Mouse (Mus musculus) limb, embryonic 11.5 days (tissue): Measurements from ENCODE around the gene Stim1. TPM values are rescaled to one million over a fixed set of nuclear protein-coding genes. Genes with fewer than 3 reads are reported as not detected.

Experiments
- ATAC-seq: fragments of 200-750 bp; cut with Nextera tagmentation; 2 replicates; pipeline ENCODE4 v1.8.0; 2017; ENCODE audit warnings: low read depth; ENCODE audit not compliant: insufficient number of reproducible peaks, low FRiP score, low TSS enrichment
- DNase-seq: peaks from one replicate; pipeline ENCODE4 v3.0.0-alpha.2; 2015; ENCODE audit warnings: low spot score
- H3K27ac ChIP-seq: fragments of 300-500 bp; sonication (generic); replicated peaks from 2 replicates; pipeline ENCODE4 v1.5.1; 2014; ENCODE audit warnings: low read depth, mild to moderate bottlenecking, low read length
- H3K27me3 ChIP-seq: fragments of 300-500 bp; sonication (generic); 2 replicates; pipeline ENCODE4 v1.6.1; 2014; ENCODE audit warnings: mild to moderate bottlenecking, low read length, mixed read lengths; ENCODE audit not compliant: control insufficient read depth, insufficient read depth
- H3K36me3 ChIP-seq: fragments of 300-500 bp; sonication (generic); 2 replicates; pipeline ENCODE4 v1.6.1; 2014; ENCODE audit warnings: mild to moderate bottlenecking, low read length, moderate library complexity, mixed read lengths; ENCODE audit not compliant: control insufficient read depth, insufficient read depth
- H3K4me1 ChIP-seq: fragments of 300-500 bp; sonication (generic); 2 replicates; pipeline ENCODE4 v1.6.1; 2014; ENCODE audit warnings: low read length, mixed read lengths; ENCODE audit not compliant: control insufficient read depth, insufficient read depth
- H3K4me2 ChIP-seq: fragments of 300-500 bp; sonication (generic); 2 replicates; pipeline ENCODE4 v1.6.1; 2014; ENCODE audit warnings: low read depth, mild to moderate bottlenecking, moderate library complexity; ENCODE audit not compliant: severe bottlenecking
- H3K4me3 ChIP-seq: fragments of 300-500 bp; sonication (generic); 2 replicates; pipeline ENCODE4 v1.5.1; 2014; ENCODE audit warnings: low read depth, low read length
- H3K9ac ChIP-seq: fragments of 300-500 bp; sonication (generic); 2 replicates; pipeline ENCODE4 v1.6.1; 2014; ENCODE audit warnings: mild to moderate bottlenecking, low read length
- H3K9me3 ChIP-seq: fragments of 300-500 bp; sonication (generic); 2 replicates; pipeline ENCODE4 v1.6.1; 2016; ENCODE audit warnings: low read length; ENCODE audit not compliant: control insufficient read depth
- WGBS: fragments of 180-500 bp; shearing (Covaris S2); extraction: QIAGEN DNeasy Blood & Tissue Kit; methylation state at CpG from one replicate; pipeline ENCODE4 v1.1.7; 2014; 5-methylcytosine and 5-hydroxymethylcytosine counted together
- polyA plus RNA-seq: library from polyadenylated mRNA; unstranded; fragments of >200 nt; fragmentation: Nextera tagmentation; extraction: Ambion mirVana; gene quantifications from 2 replicates; pipeline ENCODE4 v1.2.1, GENCODE M21; 2014

The Stim1 gene
- polyA plus RNA-seq = 14.2 and 15.8 TPM in 2 replicates

DNA sequence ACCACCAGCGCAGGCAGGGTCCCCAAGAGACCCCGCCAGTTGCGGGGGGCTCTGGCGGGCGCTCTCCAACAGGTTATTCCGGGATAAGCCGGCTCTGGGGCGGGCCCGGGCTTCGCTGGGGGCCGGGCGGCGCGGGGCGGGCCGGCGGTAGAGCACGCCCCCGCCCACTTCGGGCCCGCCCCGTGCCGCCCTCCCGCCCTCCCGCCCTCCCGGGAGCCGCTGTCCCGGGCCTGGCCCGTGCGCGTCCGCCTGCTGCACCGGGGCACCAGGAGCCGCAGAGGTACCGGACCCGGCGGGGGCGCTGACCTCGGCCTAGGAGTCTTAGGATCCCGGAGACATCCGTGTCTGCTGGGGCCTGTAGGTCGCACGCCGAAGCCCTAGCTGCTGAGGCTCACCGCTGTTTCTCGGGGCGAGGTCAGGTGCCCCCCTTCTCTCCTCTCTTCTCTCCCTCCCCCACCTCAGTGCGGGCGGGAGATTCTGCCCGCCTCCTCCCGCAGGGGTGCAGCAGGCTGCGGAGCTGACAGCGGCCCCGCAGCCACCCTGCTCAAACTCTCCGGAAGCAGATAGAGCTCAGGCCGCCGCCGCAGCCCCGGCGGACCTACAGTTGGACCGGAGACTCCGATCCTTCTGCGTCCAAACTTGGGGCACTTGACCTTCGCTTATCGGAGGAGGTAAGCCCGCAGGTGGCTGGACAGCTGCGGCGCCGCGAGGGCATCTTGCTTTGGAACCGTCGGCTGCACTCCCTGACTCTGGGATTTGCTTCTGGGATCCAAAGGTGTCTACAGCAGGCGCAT, at the start of gene Stim1:
Stim1 (plus strand) TSS at position 206 of the 794 bp plus-strand sequence.
- WGBS = under 1% methylated on average over 45 of the region's 73 CpGs
- peak within 1 kb of the TSS; percentile 84 for H3K4me2 ChIP-seq
- peak within 1 kb of the TSS; percentile 72 for H3K9ac ChIP-seq
- H3K4me1 ChIP-seq = no peaks in the 10 kb centered on the region
- no peak within 1 kb of the TSS for H3K27ac ChIP-seq
- H3K4me3 ChIP-seq = peak within 1 kb of the TSS; percentile 64
- H3K27me3 ChIP-seq = peaks cover 5% of the 10 kb centered on the region; the same call in 1 of the 2 replicates
- H3K36me3 ChIP-seq = no peaks in the 10 kb centered on the region
- no peaks in the 10 kb centered on the region for H3K9me3 ChIP-seq
- DNase-seq (peak; percentile 68), ATAC-seq (peak; percentile 87)

DNA sequence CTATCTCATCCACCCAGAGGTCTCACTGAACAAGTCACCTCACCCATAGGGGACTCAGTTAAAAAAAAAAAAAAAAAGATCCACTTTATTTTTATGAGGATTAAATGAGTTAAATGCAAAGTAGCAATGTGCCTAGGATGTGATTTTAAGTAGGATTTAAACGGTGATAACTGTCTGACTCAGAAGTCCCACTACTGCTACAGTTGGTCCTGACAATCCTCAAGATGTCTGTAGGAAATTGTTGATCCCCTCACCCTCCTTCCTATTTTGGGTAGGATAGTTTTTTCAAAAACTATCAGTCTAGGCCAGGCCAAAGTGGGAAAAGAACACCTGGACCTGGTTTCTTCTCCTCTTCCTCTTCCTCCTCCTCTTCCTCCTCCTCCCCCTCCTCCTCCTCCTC, 45.7 kb upstream of the Stim1 start:
- H3K9ac ChIP-seq = no peak overlapping the region
- H3K36me3 ChIP-seq = peaks cover 5% of the 10 kb centered on the region
- WGBS = 53% methylated on average over 1 of the region's 1 CpGs
- ATAC-seq (no peak), DNase-seq (no peak)
- H3K27me3 ChIP-seq = no peaks in the 10 kb centered on the region
- H3K27ac ChIP-seq = no peak overlapping the region
- no peak overlapping the region for H3K4me3 ChIP-seq
- no peaks in the 10 kb centered on the region for H3K9me3 ChIP-seq
- H3K4me2 ChIP-seq = no peak overlapping the region; the same call in 1 of the 2 replicates
- no peaks in the 10 kb centered on the region for H3K4me1 ChIP-seq

DNA sequence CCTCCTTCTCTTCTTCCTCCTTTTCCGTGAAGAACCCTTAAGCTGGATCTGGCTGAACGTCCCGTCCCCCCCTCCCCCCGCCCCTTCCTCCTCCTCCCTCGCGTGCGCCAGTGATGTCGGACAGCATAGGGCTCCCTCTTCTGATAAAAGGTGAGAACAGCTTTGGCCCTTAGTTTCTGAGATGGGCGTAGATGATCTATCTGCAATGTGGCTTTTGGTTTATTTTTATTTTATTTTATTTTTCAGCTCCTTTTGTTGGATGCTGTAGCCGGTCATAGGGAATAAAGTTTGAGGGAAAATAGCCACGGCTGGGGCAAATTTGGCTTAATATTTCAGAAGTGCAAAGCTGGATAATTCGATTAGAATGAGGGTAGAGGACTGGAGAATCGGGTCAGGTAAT, 45.3 kb upstream of the Stim1 start:
- H3K9ac ChIP-seq = peak overlapping the region; percentile 40; the same call in 1 of the 2 replicates
- H3K4me2 ChIP-seq = peak overlapping the region; percentile 71
- no peaks in the 10 kb centered on the region for H3K9me3 ChIP-seq
- peak overlapping the region; percentile 63 for H3K4me3 ChIP-seq
- DNase-seq = peak; percentile 50
- H3K4me1 ChIP-seq = no peaks in the 10 kb centered on the region
- 3% methylated on average over 6 of the region's 13 CpGs for WGBS
- no peak for ATAC-seq
- H3K36me3 ChIP-seq = peaks cover 5% of the 10 kb centered on the region
- H3K27ac ChIP-seq = no peak overlapping the region
- no peaks in the 10 kb centered on the region for H3K27me3 ChIP-seq

DNA sequence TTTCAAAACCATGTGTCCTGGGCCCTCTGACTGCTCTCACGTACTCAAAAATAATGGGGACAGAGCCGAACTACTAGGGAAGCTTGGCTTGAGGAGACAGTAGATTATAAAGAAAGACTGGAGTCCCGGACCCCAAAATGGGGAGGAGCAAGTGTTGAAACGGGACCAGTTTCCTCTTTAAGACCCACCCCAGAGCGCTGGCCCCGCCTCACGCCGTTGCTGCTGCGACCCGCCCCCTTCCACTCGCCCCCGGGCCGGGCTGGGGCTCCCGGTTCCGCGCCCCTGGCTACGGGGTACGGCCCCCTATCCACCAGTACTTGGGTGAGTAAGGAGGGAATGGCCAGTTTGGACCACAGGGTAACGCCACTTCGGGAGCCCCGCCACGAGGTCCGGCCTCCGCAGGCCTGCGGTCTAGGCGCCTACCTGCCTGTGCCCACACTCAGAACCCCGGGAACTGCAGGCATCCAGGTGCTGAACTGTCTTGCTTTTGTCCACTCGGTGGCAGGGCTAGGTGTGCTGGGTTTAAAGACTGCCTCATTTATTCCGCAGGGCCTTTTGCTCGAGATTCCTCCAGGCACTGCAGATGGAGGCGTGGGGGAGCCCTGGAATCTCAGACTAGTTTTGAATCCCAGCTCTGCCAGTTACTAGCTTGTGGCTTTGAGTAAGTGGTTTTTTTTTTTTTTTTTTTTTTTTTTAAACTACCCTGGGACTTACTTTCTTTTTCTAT, 44.6 kb upstream of the Stim1 start:
- H3K27ac ChIP-seq = peak overlapping the region; percentile 72
- no peaks in the 10 kb centered on the region for H3K9me3 ChIP-seq
- WGBS = under 1% methylated on average over 31 of the region's 31 CpGs
- H3K36me3 ChIP-seq = peaks cover 6% of the 10 kb centered on the region
- peak overlapping the region; percentile 63 for H3K4me3 ChIP-seq
- DNase-seq (peak; percentile 80), ATAC-seq (peak; percentile 75)
- H3K4me2 ChIP-seq = peak overlapping the region; percentile 71
- H3K4me1 ChIP-seq = no peaks in the 10 kb centered on the region
- no peaks in the 10 kb centered on the region for H3K27me3 ChIP-seq
- H3K9ac ChIP-seq = peak overlapping the region; percentile 71

DNA sequence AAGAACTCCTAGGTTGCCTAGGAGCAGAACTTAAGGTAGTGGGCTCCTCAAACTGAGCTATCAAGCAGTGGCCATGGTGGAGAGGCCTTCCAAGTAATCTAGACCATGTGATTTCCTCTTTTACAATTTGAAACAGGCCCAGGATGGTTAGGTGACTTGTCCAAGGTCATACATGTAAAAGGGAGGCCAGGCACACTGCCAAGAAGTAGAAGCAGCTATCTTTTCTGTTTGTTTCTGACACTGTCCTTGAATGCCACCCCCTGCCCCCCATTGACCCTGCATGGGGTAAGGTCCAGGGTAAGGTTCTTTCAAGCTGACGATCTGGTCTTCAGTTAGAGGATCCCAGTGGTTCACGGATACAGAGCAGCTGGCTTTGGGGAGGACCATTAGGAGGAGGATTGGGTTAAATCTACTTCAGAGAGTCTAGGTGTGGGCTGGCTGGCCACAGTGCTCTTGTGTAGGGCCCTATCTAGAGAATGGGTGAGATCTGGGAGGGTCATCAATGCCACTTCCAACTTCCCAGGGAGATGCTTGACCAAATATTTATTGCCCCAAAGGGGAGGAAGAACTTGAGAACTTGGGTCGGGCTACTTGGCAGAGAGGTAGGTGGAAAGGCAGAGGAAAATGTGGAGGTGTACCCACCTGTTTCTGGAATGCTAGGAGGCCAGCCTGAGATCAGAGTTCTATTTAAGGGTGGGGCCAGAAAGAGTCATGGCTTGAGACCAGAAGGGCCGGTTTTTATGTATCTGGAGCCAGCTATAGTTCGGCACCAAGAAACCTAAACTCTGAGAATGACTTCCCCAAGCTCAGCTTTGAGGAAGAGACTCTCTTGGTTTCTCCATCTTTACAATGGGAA, 43.5 kb upstream of the Stim1 start:
- Histone ChIP-seq H3K27ac (no peak overlapping the region), H3K36me3 (peaks cover 8% of the 10 kb centered on the region), H3K4me2 (no peak overlapping the region), H3K4me1 (no peaks in the 10 kb centered on the region), H3K9me3 (no peaks in the 10 kb centered on the region), H3K4me3 (no peak overlapping the region), H3K27me3 (no peaks in the 10 kb centered on the region), H3K9ac (no peak overlapping the region)
- DNase-seq = no peak
- ATAC-seq = no peak
- 86% methylated on average over 5 of the region's 5 CpGs for WGBS

DNA sequence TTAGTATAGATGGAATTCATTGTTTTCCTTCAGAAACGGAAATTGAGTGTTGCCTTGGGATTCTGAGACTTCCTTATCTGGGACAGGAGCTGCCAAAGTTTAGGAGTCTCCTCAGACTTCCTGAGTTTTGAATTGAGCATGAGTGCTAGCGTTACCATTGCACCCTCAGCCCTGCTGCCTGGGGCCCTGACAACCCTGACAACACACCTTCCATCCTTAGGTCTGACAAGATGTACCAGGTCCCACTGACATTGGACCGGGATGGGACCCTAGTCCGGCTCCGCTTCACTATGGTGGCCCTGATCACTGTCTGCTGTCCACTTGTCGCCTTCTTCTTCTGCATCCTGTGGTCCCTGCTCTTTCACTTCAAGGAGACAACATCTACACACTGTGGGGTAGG, 41.6 kb upstream of the Stim1 start:
- WGBS = 90% methylated on average over 6 of the region's 6 CpGs
- Histone ChIP-seq H3K4me3 (no peak overlapping the region), H3K27me3 (no peaks in the 10 kb centered on the region), H3K4me2 (no peak overlapping the region), H3K27ac (no peak overlapping the region), H3K9me3 (no peaks in the 10 kb centered on the region), H3K36me3 (peaks cover 8% of the 10 kb centered on the region), H3K4me1 (no peaks in the 10 kb centered on the region), H3K9ac (no peak overlapping the region)
- no peak for ATAC-seq
- no peak for DNase-seq

DNA sequence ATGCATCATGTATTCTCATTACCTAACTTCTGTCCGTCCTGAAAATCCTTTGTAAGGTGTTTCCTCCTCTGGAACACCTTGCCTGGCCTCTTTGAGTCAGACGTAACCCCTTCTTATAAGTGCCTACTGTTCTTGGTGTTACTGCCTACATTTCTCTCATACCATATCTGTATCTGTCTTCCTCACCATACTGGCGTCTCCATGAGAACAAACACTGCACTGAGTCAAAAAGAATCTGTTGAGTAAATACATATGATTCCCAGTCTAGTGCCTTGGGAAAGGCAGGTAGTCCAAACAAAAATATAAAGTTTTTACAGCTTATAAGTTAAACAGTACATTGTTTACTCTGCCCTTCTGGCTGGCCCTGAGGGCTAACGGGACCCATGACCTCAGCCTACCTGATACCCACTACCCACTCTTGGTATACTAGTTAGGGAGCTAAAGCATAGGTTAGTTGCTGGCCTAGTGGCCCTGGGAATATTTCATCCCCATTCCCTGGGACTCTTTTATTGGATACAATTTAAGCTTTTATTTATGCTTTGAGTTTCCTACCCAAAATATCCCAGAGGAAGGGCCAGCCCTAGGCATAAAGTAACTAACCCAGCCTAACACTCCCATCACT, 39.4 kb upstream of the Stim1 start:
- 92% methylated on average over 4 of the region's 4 CpGs for WGBS
- ATAC-seq = no peak
- no peak overlapping the region for H3K4me3 ChIP-seq

DNA sequence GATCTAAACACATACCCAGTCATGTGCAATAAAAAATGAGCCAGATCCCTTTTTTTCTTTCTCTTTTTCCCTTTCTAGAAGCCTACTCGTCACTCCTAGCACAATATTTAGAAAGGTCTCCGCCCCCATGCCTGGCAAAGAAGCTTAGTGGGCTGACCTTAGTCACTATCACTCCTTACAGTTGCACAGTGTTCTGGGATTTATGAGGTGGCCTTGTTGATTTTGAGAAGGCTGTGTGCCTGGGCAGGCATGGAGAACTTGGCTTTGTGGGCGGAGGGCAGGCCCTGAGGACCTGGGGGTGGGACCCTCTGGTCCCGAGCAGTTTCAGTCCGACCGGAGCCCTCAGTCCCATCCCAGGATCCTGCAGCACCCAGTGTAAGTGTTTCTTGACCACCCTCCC, 37.8 kb upstream of the Stim1 start:
- DNase-seq = no peak
- H3K27ac ChIP-seq = no peak overlapping the region
- no peak overlapping the region for H3K4me2 ChIP-seq
- 92% methylated on average over 6 of the region's 6 CpGs for WGBS
- H3K4me1 ChIP-seq = no peaks in the 10 kb centered on the region
- no peaks in the 10 kb centered on the region for H3K9me3 ChIP-seq
- ATAC-seq = no peak
- H3K9ac ChIP-seq = no peak overlapping the region
- no peak overlapping the region for H3K4me3 ChIP-seq
- peaks cover 8% of the 10 kb centered on the region for H3K36me3 ChIP-seq
- no peaks in the 10 kb centered on the region for H3K27me3 ChIP-seq

More for the DNA sequence above, 39.4 kb upstream of the Stim1 start:
- Histone ChIP-seq H3K4me2 (no peak overlapping the region), H3K27ac (no peak overlapping the region), H3K9me3 (no peaks in the 10 kb centered on the region), H3K4me1 (no peaks in the 10 kb centered on the region), H3K9ac (no peak overlapping the region), H3K36me3 (peaks cover 8% of the 10 kb centered on the region), H3K27me3 (no peaks in the 10 kb centered on the region)
- DNase-seq = no peak
